Mouse (Mus musculus) MEL (cell line): ENCODE measurements at regions not wholly inside any gene's neighbourhood (a gene's known extent, or its start where the extent isn't known, plus 50 kb on each side); places are given as distances from the start of the nearest gene placed in this dataset.

Source experiments
- CTCF ChIP-seq, 3 experiments: IDR thresholded peaks in 2 of 3; conservative IDR thresholded peaks in 1 of 3; 2 replicates each; pipeline ENCODE4 v1.5.1; 2011 to 2012; ENCODE audit warnings: low read length in 3 of 3, low read depth in 2 of 3, mild to moderate bottlenecking in 2 of 3, improper control_type of control experiment in 1 of 3, inconsistent platforms in 1 of 3, mixed read lengths in 1 of 3, moderate library complexity in 1 of 3; ENCODE audit not compliant: control insufficient read depth in 1 of 3, insufficient read depth in 1 of 3, poor library complexity in 1 of 3, severe bottlenecking in 1 of 3
- EP300 ChIP-seq, 2 experiments: IDR thresholded peaks; 2 replicates each; pipeline ENCODE4 v1.6.1; 2011; ENCODE audit warnings: improper control_type of control experiment in 2 of 2, low read length in 2 of 2, low read depth in 1 of 2, mild to moderate bottlenecking in 1 of 2
- MAFK ChIP-seq: IDR thresholded peaks from 2 replicates; pipeline ENCODE4 v1.6.1; 2011; ENCODE audit warnings: low read depth, mild to moderate bottlenecking, low read length, improper control_type of control experiment, borderline replicate concordance
- NRF1 ChIP-seq: IDR thresholded peaks from 2 replicates; pipeline ENCODE4 v1.6.1; 2014; ENCODE audit warnings: low read depth, mild to moderate bottlenecking, inconsistent platforms, low read length, improper control_type of control experiment, moderate library complexity; ENCODE audit not compliant: poor library complexity, insufficient read depth, severe bottlenecking
- POLR2A ChIP-seq, 2 experiments: IDR thresholded peaks; 2 replicates each; pipeline ENCODE4 v1.6.1; 2011 to 2012; ENCODE audit warnings: low read length in 2 of 2, mild to moderate bottlenecking in 2 of 2, control low read depth in 1 of 2, improper control_type of control experiment in 1 of 2, low read depth in 1 of 2, moderate library complexity in 1 of 2; ENCODE audit not compliant: control insufficient read depth in 1 of 2, insufficient read depth in 1 of 2, poor library complexity in 1 of 2
- POLR2AphosphoS5 ChIP-seq: IDR thresholded peaks from 2 replicates; pipeline ENCODE4 v1.6.1; 2012; ENCODE audit warnings: low read depth, borderline replicate concordance, mild to moderate bottlenecking, inconsistent platforms, low read length, moderate library complexity, mixed read lengths
- RCOR1 ChIP-seq: IDR thresholded peaks from 2 replicates; pipeline ENCODE4 v1.6.1; 2012; ENCODE audit warnings: low read depth, mild to moderate bottlenecking, inconsistent platforms, low read length, improper control_type of control experiment
- SIN3A ChIP-seq: IDR thresholded peaks from 2 replicates; pipeline ENCODE4 v1.6.1; 2012; ENCODE audit warnings: low read length, improper control_type of control experiment, inconsistent platforms
- TBP ChIP-seq: IDR thresholded peaks from 2 replicates; pipeline ENCODE4 v1.8.0; 2011; ENCODE audit warnings: low read depth, low read length, improper control_type of control experiment
- USF2 ChIP-seq, 2 experiments: IDR thresholded peaks; 2 replicates each; pipeline ENCODE4 v1.6.1; 2011 to 2012; ENCODE audit warnings: improper control_type of control experiment in 2 of 2, low read length in 2 of 2, borderline replicate concordance in 1 of 2, inconsistent platforms in 1 of 2, low read depth in 1 of 2, mild to moderate bottlenecking in 1 of 2; ENCODE audit not compliant: insufficient read depth in 1 of 2
- ZNF384 ChIP-seq: IDR thresholded peaks from 2 replicates; pipeline ENCODE4 v1.6.1; 2012; ENCODE audit warnings: low read depth, mild to moderate bottlenecking, inconsistent platforms, low read length, improper control_type of control experiment

DNA sequence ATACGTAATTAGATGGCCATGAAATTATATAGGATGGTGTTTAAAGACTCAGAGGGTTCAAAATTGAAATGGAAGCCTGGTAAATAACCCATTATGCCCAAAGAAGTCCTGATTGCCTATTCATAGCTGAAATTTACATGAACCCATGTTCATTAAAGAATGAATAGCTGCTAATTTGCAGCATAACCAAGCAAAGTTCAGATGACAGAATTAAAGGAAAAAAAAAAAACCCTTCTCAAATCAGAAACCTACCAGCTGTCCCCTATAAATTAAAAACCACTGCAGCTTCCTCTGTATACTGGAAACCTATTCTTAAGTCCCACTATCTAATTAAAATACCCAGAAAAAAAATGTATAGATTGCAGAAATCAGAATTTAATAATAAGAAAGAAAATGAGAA, 436.2 kb downstream of the Sox11 start:
- TF ChIP-seq TBP (no peak), ZNF384 (no peak), SIN3A (no peak), CTCF (IDR thresholded peaks at IDR 0.05 in 2 of 3, conservative IDR thresholded peaks at IDR 0.05 in 1 of 3; ENCODE audit: control insufficient read depth in 1 of 3, insufficient read depth in 1 of 3, low read depth in 2 of 3, low read length in 3 of 3, poor library complexity in 1 of 3, severe bottlenecking in 1 of 3) (no peak), POLR2A (IDR thresholded peaks at IDR 0.05; ENCODE audit: control insufficient read depth in 1 of 2, insufficient read depth in 1 of 2, low read depth in 1 of 2, low read length in 2 of 2, poor library complexity in 1 of 2) (no peak), EP300 (IDR thresholded peaks at IDR 0.05; ENCODE audit: low read depth in 1 of 2, low read length in 2 of 2) (no peak), RCOR1 (no peak), USF2 (IDR thresholded peaks at IDR 0.05; ENCODE audit: borderline replicate concordance in 1 of 2, insufficient read depth in 1 of 2, low read depth in 1 of 2, low read length in 2 of 2) (no peak), POLR2AphosphoS5 (no peak), NRF1 (no peak), MAFK (no peak)
